Mouse (Mus musculus) CD4-positive helper T cell, adult 2 months (primary cell): ENCODE results near the gene Nkapd1.

Experiments used
- DNase-seq: peaks from one replicate; pipeline ENCODE4 v3.0.0-alpha.2; 2012; ENCODE audit warnings: low read depth, missing footprints, low spot score

Gene Nkapd1

DNA sequence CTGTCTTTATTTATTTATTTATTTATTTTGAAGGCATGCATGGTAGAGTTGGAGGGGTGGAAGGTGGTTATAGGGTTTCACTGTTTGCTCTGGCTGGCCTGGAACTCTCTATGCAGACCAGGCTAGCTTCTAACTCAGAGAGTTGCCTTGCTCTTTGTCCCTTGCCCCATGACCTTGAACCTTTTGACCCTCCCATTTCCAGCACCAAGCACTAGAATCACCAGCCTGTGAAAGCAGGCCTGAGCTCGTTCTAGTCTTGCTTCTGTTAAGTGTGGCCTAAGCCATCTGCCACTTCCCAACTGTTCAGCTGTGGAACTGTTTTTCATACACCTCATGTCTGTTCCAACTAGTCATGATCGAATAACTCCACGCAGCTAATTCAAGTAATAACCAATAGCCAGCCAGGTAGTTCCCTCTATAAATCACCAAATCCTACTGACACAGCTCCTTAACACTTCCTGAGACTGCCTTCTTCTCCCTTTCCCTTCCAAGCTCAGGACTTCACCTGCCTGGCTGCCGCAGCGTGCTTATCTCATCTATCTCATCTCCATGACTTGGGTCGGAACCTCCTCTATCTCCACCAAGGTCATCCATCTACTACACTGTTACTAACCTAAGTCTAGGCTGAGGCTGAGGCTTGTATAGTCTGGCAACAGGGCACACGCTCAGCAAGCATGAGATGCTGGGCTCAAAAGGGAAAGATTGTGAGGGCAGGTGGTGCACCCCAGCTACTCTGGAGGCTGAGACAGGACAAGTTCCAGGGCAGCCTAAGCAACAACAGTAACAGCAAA is 15.0 kb downstream of the Nkapd1 start:
- no peak for DNase-seq

- DNase-seq: no peak
These were observed 15.7 kb downstream of the Nkapd1 start for GRCm38 (mm10) chr9:50601536-50601935.

DNA sequence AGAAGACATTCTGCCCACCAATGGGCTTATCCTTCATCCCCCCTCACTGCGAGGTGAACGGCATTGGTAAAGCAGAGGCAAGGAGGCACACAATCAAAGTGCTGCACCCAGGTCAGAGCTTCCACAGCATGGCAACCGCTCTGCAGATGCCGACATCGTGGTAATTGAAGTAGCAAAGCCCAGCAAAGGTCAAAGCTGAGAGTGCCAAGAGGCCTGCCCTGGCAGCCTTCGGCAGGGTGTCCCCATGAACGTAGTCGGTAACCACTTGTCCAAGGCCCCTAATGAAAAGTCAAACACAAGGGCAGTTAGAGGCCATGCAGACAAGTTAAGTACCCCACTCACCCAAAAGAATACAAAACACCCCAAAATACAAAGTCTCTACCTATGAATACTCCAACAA is 20.3 kb downstream of the Nkapd1 start:
- DNase-seq: no peak

DNA sequence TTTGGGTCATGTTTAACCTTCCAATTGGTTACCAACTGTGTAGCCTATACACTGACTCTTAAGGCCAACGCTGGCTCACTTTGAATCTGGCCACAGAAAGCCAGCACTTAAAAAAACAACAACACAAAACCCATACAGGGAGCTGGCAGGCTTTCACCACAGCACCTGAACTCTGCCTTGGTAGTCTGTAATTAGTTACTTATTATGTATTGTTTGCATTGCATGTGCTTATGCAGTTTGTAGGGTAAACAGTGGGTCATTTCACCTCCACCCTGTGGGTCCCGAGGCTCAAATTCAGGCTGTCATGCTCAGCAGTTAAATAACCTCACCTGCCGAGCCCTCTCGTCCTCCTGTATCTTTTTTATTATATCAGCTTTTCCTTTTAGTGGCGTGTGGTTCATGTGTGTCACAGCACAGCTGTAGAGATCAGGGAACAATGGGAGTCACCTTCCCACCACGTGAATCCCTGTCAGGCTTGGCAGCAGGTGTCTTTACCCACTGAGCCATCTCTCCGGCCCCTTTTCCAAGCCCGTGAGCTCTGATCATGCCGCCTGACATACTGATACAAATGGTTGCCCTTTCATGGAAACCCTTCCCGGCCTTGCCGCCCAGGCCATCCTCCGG is 22.4 kb downstream of the Nkapd1 start:
- DNase-seq: no peak

GRCm38 (mm10) chr9:50593544-50593943 is 23.7 kb downstream of the Nkapd1 start:
- peak; percentile 58 for DNase-seq

- no peak for DNase-seq
These were observed 24.3 kb downstream of the Nkapd1 start for GRCm38 (mm10) chr9:50592955-50593354.

- DNase-seq: peak; percentile 14
These were observed 26.3 kb downstream of the Nkapd1 start for GRCm38 (mm10) chr9:50590856-50591518.

GRCm38 (mm10) chr9:50586955-50587354 is 30.3 kb downstream of the Nkapd1 start:
- no peak for DNase-seq

- DNase-seq: no peak
These were observed 32.0 kb downstream of the Nkapd1 start for GRCm38 (mm10) chr9:50585145-50585818.

DNA sequence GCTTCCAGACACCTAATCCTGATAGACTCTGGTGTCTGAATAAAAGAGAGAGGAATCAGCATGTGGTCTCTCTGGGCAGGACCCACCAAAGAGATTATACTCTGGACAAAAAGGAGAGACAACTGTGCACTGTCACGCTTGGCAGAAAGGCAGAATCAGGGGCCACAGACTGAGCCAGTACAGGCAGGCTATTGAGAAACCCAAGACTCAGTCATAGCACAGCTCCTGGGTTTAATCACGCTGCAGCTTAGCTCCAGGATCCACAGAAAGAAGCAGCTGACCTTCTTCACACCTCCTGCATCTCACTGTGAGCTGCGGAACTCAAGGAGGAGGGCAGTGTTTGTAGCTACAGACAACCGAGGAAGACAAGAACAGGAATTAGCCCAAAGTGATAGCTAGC is 36.9 kb downstream of the Nkapd1 start:
- no peak for DNase-seq

DNA sequence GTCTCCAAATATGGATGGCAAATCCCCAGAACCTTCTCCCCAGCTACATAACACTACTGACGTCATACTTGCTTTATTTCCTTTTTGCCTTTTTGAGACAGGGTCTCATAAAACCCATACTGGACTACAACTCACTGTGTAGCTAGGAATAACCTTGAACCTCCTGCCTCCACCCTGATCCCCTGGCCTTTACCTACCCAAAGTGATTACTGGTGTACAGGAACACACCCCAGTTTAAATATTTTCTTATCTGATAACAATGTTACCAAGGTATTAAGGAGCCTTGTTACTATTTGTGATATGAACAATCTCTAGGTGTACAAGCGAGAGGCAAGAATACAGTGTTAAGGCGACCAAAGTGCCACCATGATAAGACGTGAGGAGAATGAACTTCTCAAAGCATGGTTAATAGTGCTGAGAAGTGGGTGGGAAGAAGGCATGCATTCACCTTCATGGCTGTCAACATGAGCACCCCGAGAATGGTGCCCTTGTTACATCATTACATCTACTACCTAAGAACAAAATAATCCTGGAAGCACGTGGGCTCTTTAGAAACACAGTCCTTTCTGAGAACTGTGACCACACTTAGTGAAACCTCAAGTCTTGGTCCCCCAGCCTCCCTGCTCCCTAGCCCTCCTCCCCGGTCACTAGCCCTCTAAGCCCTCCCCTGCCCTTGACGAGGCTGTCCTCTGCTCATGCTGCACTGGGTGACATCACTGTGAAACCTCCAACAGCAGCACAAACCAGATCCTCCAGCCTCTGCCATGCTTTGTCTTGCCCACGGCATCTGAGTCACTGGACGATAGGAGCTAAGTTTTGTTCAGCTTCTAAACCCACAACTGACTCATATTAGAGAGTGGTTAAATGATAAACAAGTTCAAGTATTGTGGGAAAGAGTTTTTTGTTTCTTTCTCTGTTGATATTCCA is 47.4 kb downstream of the Nkapd1 start:
- DNase-seq: no peak

DNA sequence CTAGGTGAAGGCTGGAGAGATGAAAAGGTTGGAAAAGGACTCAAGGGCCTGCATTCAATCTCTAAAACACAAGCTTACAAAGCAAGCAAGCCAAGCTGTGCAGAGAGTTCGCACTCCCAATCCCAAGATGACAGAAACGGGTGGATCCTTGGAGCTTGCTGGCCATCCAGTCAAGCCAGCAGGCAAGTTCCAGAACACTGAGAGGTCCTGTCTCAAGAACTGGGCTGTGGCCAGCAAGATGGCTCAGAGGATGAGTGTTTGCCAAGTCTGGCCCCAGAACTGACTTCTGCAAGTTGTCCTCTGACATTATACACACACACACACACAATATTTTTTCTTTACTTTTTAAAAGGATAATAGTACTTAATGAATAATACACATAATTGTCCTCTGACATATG is 49.4 kb downstream of the Nkapd1 start:
- DNase-seq: no peak

DNA sequence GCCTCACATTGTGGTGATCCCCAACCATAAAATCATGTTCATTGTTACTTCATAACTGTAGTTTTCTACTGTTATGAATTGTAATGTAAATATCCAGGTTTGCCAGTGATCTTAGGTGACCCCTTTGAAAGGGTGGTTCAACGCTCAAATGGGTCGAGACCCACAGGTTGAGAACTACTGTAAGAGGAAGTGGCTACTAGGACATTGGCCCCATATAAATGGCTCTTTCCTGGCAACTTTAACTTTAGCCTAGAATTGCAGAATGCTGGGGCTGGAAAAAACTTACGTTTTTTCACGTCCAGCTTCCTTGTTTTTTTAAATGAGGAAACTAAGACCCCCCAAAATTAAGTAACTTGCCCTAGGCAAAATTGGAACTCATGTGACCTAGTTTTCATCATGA is 49.9 kb downstream of the Nkapd1 start:
- DNase-seq: no peak

- no peak for DNase-seq
These were observed 51.3 kb downstream of the Nkapd1 start for GRCm38 (mm10) chr9:50565940-50566339.

- DNase-seq: no peak
These were observed 52.1 kb downstream of the Nkapd1 start for GRCm38 (mm10) chr9:50565173-50565572.

- no peak for DNase-seq
These were observed 55.3 kb downstream of the Nkapd1 start for GRCm38 (mm10) chr9:50561918-50562360.

DNA sequence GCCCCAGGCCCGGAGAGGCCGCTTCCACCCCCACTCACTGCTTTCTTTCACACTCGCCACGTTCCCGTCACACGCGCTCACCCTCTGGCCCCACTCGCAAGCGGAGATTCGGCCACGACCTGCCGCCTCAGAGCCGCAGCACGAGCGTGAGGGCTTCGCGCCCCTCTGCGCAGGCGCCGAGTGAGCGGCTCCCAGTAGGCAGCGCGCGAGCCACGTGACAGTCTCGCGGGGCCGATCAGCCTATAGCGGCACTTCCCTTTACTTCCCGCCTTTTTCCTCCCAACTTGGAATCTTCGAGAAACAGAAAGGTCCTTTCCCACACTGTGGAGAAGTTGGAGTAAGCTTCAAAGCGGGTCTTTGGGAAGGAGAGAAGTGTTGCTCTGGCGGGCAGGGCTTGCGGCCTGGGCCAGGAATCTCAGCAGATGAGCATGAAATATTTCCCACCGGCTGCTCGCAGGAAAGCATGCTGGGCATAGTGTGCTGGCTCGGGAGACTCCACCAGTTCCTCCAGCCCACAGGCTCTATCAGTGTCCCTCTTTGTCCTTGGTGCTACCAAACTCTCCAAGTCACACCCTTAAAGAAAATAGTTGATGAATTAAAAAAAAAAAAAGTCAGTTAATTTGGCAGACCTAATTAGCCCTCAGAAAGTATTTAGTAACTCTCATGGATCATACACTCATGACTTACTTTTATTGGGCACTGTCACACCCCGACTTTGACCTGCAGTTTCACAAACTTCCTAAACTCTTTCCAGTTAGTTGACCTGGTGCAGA is 55.9 kb downstream of the Nkapd1 start, which contains the start of gene Tex12:
Gene Tex12 (minus strand): TSS at position 181 of the 773 bp plus-strand sequence.
- no peak for DNase-seq
